Mouse (Mus musculus) kidney, postnatal 14 days (tissue): ENCODE data around the gene Haao.

Source experiments
- DNase-seq: peaks from one replicate; pipeline ENCODE4 v3.0.0; 2022; ENCODE audit warnings: mixed read lengths

Gene Haao

GRCm38 (mm10) chr17:83847815-83848214 is at the start of gene Haao:
TSS of gene Haao (minus strand) at chr17:83847963.
- DNase-seq, result no peak

GRCm38 (mm10) chr17:83897361-83897799 is 49.6 kb upstream of the Haao start:
- no peak for DNase-seq

GRCm38 (mm10) chr17:83896723-83897122 is 49.0 kb upstream of the Haao start:
- peak; percentile 60 for DNase-seq

GRCm38 (mm10) chr17:83895321-83895770 is 47.6 kb upstream of the Haao start:
- no peak for DNase-seq

GRCm38 (mm10) chr17:83893134-83893533 is 45.4 kb upstream of the Haao start:
- no peak for DNase-seq

GRCm38 (mm10) chr17:83891864-83892263 is 44.1 kb upstream of the Haao start:
- no peak for DNase-seq

- no peak for DNase-seq
These were observed 42.6 kb upstream of the Haao start for GRCm38 (mm10) chr17:83890373-83890696.

GRCm38 (mm10) chr17:83889691-83890372 is 42.1 kb upstream of the Haao start:
- peak; percentile 64 for DNase-seq

- no peak for DNase-seq
These were observed 41.5 kb upstream of the Haao start for GRCm38 (mm10) chr17:83889329-83889690.

GRCm38 (mm10) chr17:83887241-83887640 is 39.5 kb upstream of the Haao start:
- DNase-seq, result no peak

GRCm38 (mm10) chr17:83886395-83886794 is 38.6 kb upstream of the Haao start:
- DNase-seq, result no peak

GRCm38 (mm10) chr17:83885750-83886149 is 38.0 kb upstream of the Haao start:
- peak; percentile 39 for DNase-seq

- no peak for DNase-seq
These were observed 37.3 kb upstream of the Haao start for GRCm38 (mm10) chr17:83885021-83885582.

GRCm38 (mm10) chr17:83882788-83883187 is 35.0 kb upstream of the Haao start:
- no peak for DNase-seq

- DNase-seq, result no peak
These were observed 33.3 kb upstream of the Haao start for GRCm38 (mm10) chr17:83881071-83881470.

- no peak for DNase-seq
These were observed 32.5 kb upstream of the Haao start for GRCm38 (mm10) chr17:83880174-83880710.

- DNase-seq, result no peak
These were observed 31.9 kb upstream of the Haao start for GRCm38 (mm10) chr17:83879631-83880030.

- DNase-seq, result no peak
These were observed 26.8 kb upstream of the Haao start for GRCm38 (mm10) chr17:83874610-83875009.

GRCm38 (mm10) chr17:83873363-83874141 is 25.8 kb upstream of the Haao start:
- DNase-seq, result peak; percentile 64

GRCm38 (mm10) chr17:83872806-83873348 is 25.1 kb upstream of the Haao start:
- DNase-seq, result peak; percentile 83

GRCm38 (mm10) chr17:83871354-83871753 is 23.6 kb upstream of the Haao start:
- DNase-seq, result no peak

GRCm38 (mm10) chr17:83870385-83870784 is 22.6 kb upstream of the Haao start:
- no peak for DNase-seq

GRCm38 (mm10) chr17:83866582-83866981 is 18.8 kb upstream of the Haao start:
- DNase-seq, result peak; percentile 37
